Comparison of ENCODE assay signal across 10 mouse cellular contexts in genomic region chr4:127970018-127970421, GRCm38 (mm10). TPM values are rescaled to one million over a fixed set of nuclear protein-coding genes. Genes with fewer than 3 reads are reported as not detected.
DNase-seq lines count a peak whose midpoint lies in the region; ATAC-seq and TF ChIP-seq lines count a peak whose summit lies in the region.
"Had no signal": no experiment of that assay in that cellular context is flagged by ENCODE, and none has a peak within 500 bp of the region (broad histone marks: within the 10 kb centered on the region; RNA-seq: fewer than 3 reads in every experiment).

No protein-coding gene starts in this region.

- H3K9me3 ChIP-seq in hindbrain, postnatal 0 days (ENCODE audit: low read length): no peaks in the 10 kb centered on the region

- no peaks in the 10 kb centered on the region for H3K27me3 ChIP-seq in kidney, adult 2 months (replicated peaks; ENCODE audit: control insufficient read depth, insufficient read depth, low read length)
- peaks cover 6% of the 10 kb centered on the region; the same call in 1 of the 2 replicates for H3K27me3 ChIP-seq in hindbrain, postnatal 0 days (ENCODE audit: insufficient read depth, low read length)

- ATAC-seq in hindbrain, postnatal 0 days: no peak
- ATAC-seq in inflammation-experienced regulatory T-cells, adult 6 months: no peak

- H3K4me3 ChIP-seq in kidney, adult 2 months (ENCODE audit: insufficient read depth, low read depth, low read length): no peak overlapping the region
- H3K4me3 ChIP-seq in hindbrain, postnatal 0 days (ENCODE audit: low read length): no peak overlapping the region

- peak; percentile 31 for DNase-seq in cerebellum, adult 11 months
- no peak for DNase-seq in cerebellum, adult 11-12 months
- peak; percentile 72 for DNase-seq in kidney, postnatal 10 days
- DNase-seq in kidney, adult 2 months: no peak
- peak; percentile 72 for DNase-seq in adrenal gland, postnatal 10 days
- DNase-seq in hindbrain, postnatal 0 days (ENCODE audit: low spot score): peak; percentile 69
- DNase-seq in spleen, adult 12 weeks (ENCODE audit: low spot score): no peak

- H3K27ac ChIP-seq in kidney, adult 2 months (ENCODE audit: insufficient read depth, low read depth, low read length): no peak overlapping the region
- H3K27ac ChIP-seq in hindbrain, postnatal 0 days: no peak overlapping the region
- H3K27ac ChIP-seq: macrophage had no signal

- 5% methylated on average over 7 of the region's 7 CpGs for WGBS in kidney, adult 2 months
- 6% methylated on average over 7 of the region's 7 CpGs for WGBS in hindbrain, postnatal 0 days

- H3K36me3 ChIP-seq in kidney, adult 2 months (ENCODE audit: control insufficient read depth, insufficient read depth, low read length): no peaks in the 10 kb centered on the region
- H3K36me3 ChIP-seq in hindbrain, postnatal 0 days (ENCODE audit: insufficient read depth, low read length): no peaks in the 10 kb centered on the region

- H3K4me2 ChIP-seq in hindbrain, postnatal 0 days (ENCODE audit: low read depth, low read length): no peak overlapping the region

- no peak overlapping the region for H3K9ac ChIP-seq in hindbrain, postnatal 0 days (replicated peaks; ENCODE audit: low read length)

- no peaks in the 10 kb centered on the region for H3K4me1 ChIP-seq in kidney, adult 2 months (ENCODE audit: control insufficient read depth, insufficient read depth, low read length)
- H3K4me1 ChIP-seq in hindbrain, postnatal 0 days (ENCODE audit: insufficient read depth, low read length): peaks cover 9% of the 10 kb centered on the region; the same call in 1 of the 2 replicates

- TF ChIP-seq CTCF in kidney, adult 2 months (conservative IDR thresholded peaks at IDR 0.05; ENCODE audit: insufficient read depth, insufficient read length, low read depth, low read length): no peak
- peak; percentile 72 for TF ChIP-seq CTCF in hindbrain, postnatal 0 days (IDR thresholded peaks at IDR 0.05; ENCODE audit: low read depth)

- no peak for TF ChIP-seq POLR2A in kidney, adult 2 months (IDR thresholded peaks at IDR 0.05; ENCODE audit: low read depth, low read length)

RNA-seq across cellular contexts. Expression of gene CK137956, which starts 0.7 kb away (rescaled TPM):
- 0.07 TPM in 1 of 2 replicates, not detected in the other for polyA plus RNA-seq in kidney, adult 2 months (2012; rRNA removed)
- not detected for total RNA-seq in adrenal gland, postnatal 10 days (2021)
- total RNA-seq in hindbrain, postnatal 0 days (2014; rRNA removed): 3.0 and 3.8 TPM in 2 replicates
- polyA plus RNA-seq in hindbrain, postnatal 0 days (2015; fragmentation: Nextera tagmentation; extraction: Ambion mirVana): 2.0 and 2.4 TPM in 2 replicates
- polyA plus RNA-seq in inflammation-experienced regulatory T-cells, adult 6 months (2017; shearing (Covaris generic)): not detected
- total RNA-seq: heart, postnatal 25 days had no signal
- polyA plus RNA-seq: macrophage had no signal

RNA-seq across cellular contexts. Expression of gene Csmd2, which starts 17.6 kb away (rescaled TPM):
- 0.03 TPM in 1 of 2 replicates, not detected in the other for polyA plus RNA-seq in kidney, adult 2 months (2012; rRNA removed)
- 1 to 10 TPM in 1 of 2 experiments, under 1 TPM in 1; 0.93 to 2.4 TPM for total RNA-seq in adrenal gland, postnatal 10 days (2021)
- total RNA-seq in hindbrain, postnatal 0 days (2014; rRNA removed): 41.3 and 52.8 TPM in 2 replicates
- 8.2 and 8.4 TPM in 2 replicates for polyA plus RNA-seq in hindbrain, postnatal 0 days (2015; fragmentation: Nextera tagmentation; extraction: Ambion mirVana)
- not detected for polyA plus RNA-seq in inflammation-experienced regulatory T-cells, adult 6 months (2017; shearing (Covaris generic))
- polyA plus RNA-seq: macrophage had no signal

Comparison
In these comparisons a context has a peak if more than half of its experiments do, and no peak if none do; other contexts are left out.
1. DNase-seq: peak in cerebellum, adult 11 months (single experiment), kidney, postnatal 10 days (single experiment), adrenal gland, postnatal 10 days (single experiment) and hindbrain, postnatal 0 days (single experiment); none in cerebellum, adult 11-12 months (single experiment), kidney, adult 2 months (single experiment) and spleen, adult 12 weeks (single experiment).